Mouse (Mus musculus): ENCODE data around the gene Gad1.

The Gad1 gene

GRCm38 (mm10) chr2:70561077-70561795 lies 8.4 kb downstream of the Gad1 start:
- Histone ChIP-seq H3K36me3 (ENCODE audit: control insufficient read depth, insufficient read depth, low read length, poor library complexity, severe bottlenecking) (no peaks in the 10 kb centered on the region), H3K27me3 (ENCODE audit: control insufficient read depth, insufficient read depth, low read length, poor library complexity, severe bottlenecking) (peaks cover 3% of the 10 kb centered on the region; the same call in 1 of the 2 replicates)
- DNase-seq (ENCODE audit: low read depth, low spot score), result peak; percentile 72

- peak; percentile 59 for DNase-seq (ENCODE audit: low read depth, low spot score)
- peaks cover 3% of the 10 kb centered on the region; the same call in 1 of the 2 replicates for H3K27me3 ChIP-seq (ENCODE audit: control insufficient read depth, insufficient read depth, low read length, poor library complexity, severe bottlenecking)
- no peaks in the 10 kb centered on the region for H3K36me3 ChIP-seq (ENCODE audit: control insufficient read depth, insufficient read depth, low read length, poor library complexity, severe bottlenecking)
These were observed 9.2 kb downstream of the Gad1 start for GRCm38 (mm10) chr2:70562011-70562491.

GRCm38 (mm10) chr2:70562611-70562980 lies 9.7 kb downstream of the Gad1 start:
- DNase-seq (ENCODE audit: low read depth, low spot score), result no peak
- Histone ChIP-seq H3K36me3 (ENCODE audit: control insufficient read depth, insufficient read depth, low read length, poor library complexity, severe bottlenecking) (no peaks in the 10 kb centered on the region), H3K27me3 (ENCODE audit: control insufficient read depth, insufficient read depth, low read length, poor library complexity, severe bottlenecking) (peaks cover 3% of the 10 kb centered on the region; the same call in 1 of the 2 replicates)

- peak; percentile 42 for DNase-seq (ENCODE audit: low read depth, low spot score)
- no peaks in the 10 kb centered on the region for H3K36me3 ChIP-seq (ENCODE audit: control insufficient read depth, insufficient read depth, low read length, poor library complexity, severe bottlenecking)
- H3K27me3 ChIP-seq (ENCODE audit: control insufficient read depth, insufficient read depth, low read length, poor library complexity, severe bottlenecking), result peaks cover 3% of the 10 kb centered on the region; the same call in 1 of the 2 replicates
These were observed 10.3 kb downstream of the Gad1 start for GRCm38 (mm10) chr2:70562981-70563671.

- no peaks in the 10 kb centered on the region for H3K36me3 ChIP-seq (ENCODE audit: control insufficient read depth, insufficient read depth, low read length, poor library complexity, severe bottlenecking)
- H3K27me3 ChIP-seq (ENCODE audit: control insufficient read depth, insufficient read depth, low read length, poor library complexity, severe bottlenecking), result peaks cover 3% of the 10 kb centered on the region; the same call in 1 of the 2 replicates
- DNase-seq (ENCODE audit: low read depth, low spot score), result no peak
These were observed 11.1 kb downstream of the Gad1 start for GRCm38 (mm10) chr2:70563721-70564645.

GRCm38 (mm10) chr2:70564646-70565315 lies 11.9 kb downstream of the Gad1 start:
- Histone ChIP-seq H3K27me3 (ENCODE audit: control insufficient read depth, insufficient read depth, low read length, poor library complexity, severe bottlenecking) (peaks cover 3% of the 10 kb centered on the region; the same call in 1 of the 2 replicates), H3K36me3 (ENCODE audit: control insufficient read depth, insufficient read depth, low read length, poor library complexity, severe bottlenecking) (no peaks in the 10 kb centered on the region)
- no peak for DNase-seq (ENCODE audit: low read depth, low spot score)

- no peak for DNase-seq (ENCODE audit: low read depth, low spot score)
- H3K27me3 ChIP-seq (ENCODE audit: control insufficient read depth, insufficient read depth, low read length, poor library complexity, severe bottlenecking), result peaks cover 3% of the 10 kb centered on the region; the same call in 1 of the 2 replicates
- no peaks in the 10 kb centered on the region for H3K36me3 ChIP-seq (ENCODE audit: control insufficient read depth, insufficient read depth, low read length, poor library complexity, severe bottlenecking)
These were observed 13.1 kb downstream of the Gad1 start for GRCm38 (mm10) chr2:70565651-70566602.

- Histone ChIP-seq H3K36me3 (ENCODE audit: control insufficient read depth, insufficient read depth, low read length, poor library complexity, severe bottlenecking) (no peaks in the 10 kb centered on the region), H3K27me3 (ENCODE audit: control insufficient read depth, insufficient read depth, low read length, poor library complexity, severe bottlenecking) (peaks cover 3% of the 10 kb centered on the region; the same call in 1 of the 2 replicates)
- DNase-seq (ENCODE audit: low read depth, low spot score), result no peak
These were observed 13.7 kb downstream of the Gad1 start for GRCm38 (mm10) chr2:70566603-70566981.

GRCm38 (mm10) chr2:70567071-70567681 lies 14.3 kb downstream of the Gad1 start:
- H3K36me3 ChIP-seq (ENCODE audit: control insufficient read depth, insufficient read depth, low read length, poor library complexity, severe bottlenecking), result no peaks in the 10 kb centered on the region
- H3K27me3 ChIP-seq (ENCODE audit: control insufficient read depth, insufficient read depth, low read length, poor library complexity, severe bottlenecking), result no peaks in the 10 kb centered on the region
- peak; percentile 80 for DNase-seq (ENCODE audit: low read depth, low spot score)

- Histone ChIP-seq H3K27me3 (ENCODE audit: control insufficient read depth, insufficient read depth, low read length, poor library complexity, severe bottlenecking) (no peaks in the 10 kb centered on the region), H3K36me3 (ENCODE audit: control insufficient read depth, insufficient read depth, low read length, poor library complexity, severe bottlenecking) (no peaks in the 10 kb centered on the region)
- no peak for DNase-seq (ENCODE audit: low read depth, low spot score)
These were observed 14.8 kb downstream of the Gad1 start for GRCm38 (mm10) chr2:70567682-70568077.

GRCm38 (mm10) chr2:70568198-70568941 lies 15.5 kb downstream of the Gad1 start:
- DNase-seq (ENCODE audit: low read depth, low spot score), result peak; percentile 57
- Histone ChIP-seq H3K27me3 (ENCODE audit: control insufficient read depth, insufficient read depth, low read length, poor library complexity, severe bottlenecking) (no peaks in the 10 kb centered on the region), H3K36me3 (ENCODE audit: control insufficient read depth, insufficient read depth, low read length, poor library complexity, severe bottlenecking) (no peaks in the 10 kb centered on the region)

- no peak for DNase-seq (ENCODE audit: low read depth, low spot score)
- H3K36me3 ChIP-seq (ENCODE audit: control insufficient read depth, insufficient read depth, low read length, poor library complexity, severe bottlenecking), result no peaks in the 10 kb centered on the region
These were observed 18.8 kb downstream of the Gad1 start for GRCm38 (mm10) chr2:70571698-70572097.

More at GRCm38 (mm10) chr2:70571698-70572097, 18.8 kb downstream of the Gad1 start:
- no peaks in the 10 kb centered on the region for H3K27me3 ChIP-seq (ENCODE audit: control insufficient read depth, insufficient read depth, low read length, poor library complexity, severe bottlenecking)

All from splenic B cell, adult 2 months (primary cell).